Mouse (Mus musculus) heart, embryonic 14.5 days (tissue): ENCODE measurements around the gene Tnpo1. TPM values are rescaled to one million over a fixed set of nuclear protein-coding genes. Genes with fewer than 3 reads are reported as not detected.

Source experiments
- ATAC-seq: fragments of 200-750 bp; cut with Nextera tagmentation; 2 replicates; pipeline ENCODE4 v1.8.0; 2017; ENCODE audit warnings: low read depth, moderate TSS enrichment; ENCODE audit not compliant: insufficient number of reproducible peaks, insufficient read depth, low FRiP score
- H3K27ac ChIP-seq, 2 experiments: fragments of 200-500 bp in 1 of 2; fragments of 300-500 bp in 1 of 2; sonication (generic) in 1 of 2; replicated peaks in 1 of 2; 2 replicates each; pipeline ENCODE4 v1.5.1; 2012 to 2014; ENCODE audit warnings: low read depth in 2 of 2, low read length in 2 of 2, control low read depth in 1 of 2, mild to moderate bottlenecking in 1 of 2, mixed read lengths in 1 of 2; ENCODE audit not compliant: control insufficient read depth in 1 of 2, insufficient read depth in 1 of 2
- H3K27me3 ChIP-seq: fragments of 300-500 bp; sonication (generic); 2 replicates; pipeline ENCODE4 v1.6.1; 2014; ENCODE audit warnings: mild to moderate bottlenecking, low read length, control low read depth; ENCODE audit not compliant: control insufficient read depth, insufficient read depth
- H3K36me3 ChIP-seq: fragments of 300-500 bp; sonication (generic); 2 replicates; pipeline ENCODE4 v1.6.1; 2014; ENCODE audit warnings: mild to moderate bottlenecking, control low read depth, low read length, mixed read lengths; ENCODE audit not compliant: control insufficient read depth, insufficient read depth
- H3K4me1 ChIP-seq, 2 experiments: fragments of 200-500 bp in 1 of 2; fragments of 300-500 bp in 1 of 2; sonication (generic) in 1 of 2; 2 replicates each; pipeline ENCODE4 v1.6.1; 2012 to 2014; ENCODE audit warnings: low read length in 2 of 2, control low read depth in 1 of 2, mixed read lengths in 1 of 2; ENCODE audit not compliant: control insufficient read depth in 2 of 2, insufficient read depth in 2 of 2
- H3K4me2 ChIP-seq: fragments of 300-500 bp; sonication (generic); 2 replicates; pipeline ENCODE4 v1.6.1; 2014; ENCODE audit warnings: mild to moderate bottlenecking, low read length
- H3K4me3 ChIP-seq, 2 experiments: fragments of 200-500 bp in 1 of 2; fragments of 300-500 bp in 1 of 2; sonication (generic) in 1 of 2; 2 replicates each; pipeline ENCODE4 v1.5.1; 2012 to 2014; ENCODE audit warnings: low read length in 2 of 2, mild to moderate bottlenecking in 2 of 2, control low read depth in 1 of 2, low read depth in 1 of 2, moderate library complexity in 1 of 2; ENCODE audit not compliant: control insufficient read depth in 1 of 2, insufficient read depth in 1 of 2
- H3K9ac ChIP-seq: fragments of 300-500 bp; sonication (generic); 2 replicates; pipeline ENCODE4 v1.6.1; 2014; ENCODE audit warnings: mild to moderate bottlenecking, low read length
- H3K9me3 ChIP-seq: fragments of 300-500 bp; sonication (generic); 2 replicates; pipeline ENCODE4 v1.6.1; 2016; ENCODE audit warnings: low read length, control low read depth; ENCODE audit not compliant: control insufficient read depth
- WGBS: fragments of 180-500 bp; shearing (Covaris S2); extraction: QIAGEN DNeasy Blood & Tissue Kit; methylation state at CpG from one replicate; pipeline ENCODE4 v1.1.7; 2014; 5-methylcytosine and 5-hydroxymethylcytosine counted together
- polyA plus RNA-seq: library from polyadenylated mRNA; unstranded; fragments of >200 nt; fragmentation: Nextera tagmentation; extraction: Ambion mirVana; gene quantifications from 2 replicates; pipeline ENCODE4 v1.2.1, GENCODE M21; 2014

The Tnpo1 gene
- polyA plus RNA-seq, 1 experiment from 2014 or later, result 39.6 TPM

DNA sequence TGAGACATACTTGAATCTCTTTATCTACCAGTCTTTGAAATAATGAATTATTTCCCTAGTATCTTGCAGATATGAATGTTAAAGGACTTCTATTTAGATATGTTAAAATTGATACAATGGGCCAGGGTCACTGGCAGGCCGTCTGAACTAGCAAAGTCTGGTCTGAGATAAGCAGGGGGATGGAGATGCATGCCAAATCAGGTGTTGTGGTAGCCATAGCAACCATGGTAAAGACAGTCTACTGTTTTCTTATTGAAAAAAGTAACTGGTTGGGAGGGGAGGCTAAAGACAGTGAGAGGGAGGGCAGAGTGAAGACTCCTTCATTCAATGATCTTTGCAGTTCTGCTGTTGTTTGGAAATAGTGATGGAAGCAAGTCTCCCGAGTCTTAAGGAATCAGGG lies 32.0 kb upstream of the Tnpo1 start:
- ATAC-seq, result no peak
- Histone ChIP-seq H3K4me2 (no peak overlapping the region), H3K4me3 (no peak overlapping the region), H3K27ac (no peak overlapping the region), H3K4me1 (no peaks in the 10 kb centered on the region; a peak in 1 of 4 replicates), H3K36me3 (no peaks in the 10 kb centered on the region), H3K9ac (no peak overlapping the region), H3K9me3 (no peaks in the 10 kb centered on the region), H3K27me3 (no peaks in the 10 kb centered on the region)
- WGBS, result 39% methylated on average over 2 of the region's 2 CpGs

GRCm38 (mm10) chr13:98956209-98956608 lies 30.0 kb upstream of the Tnpo1 start:
- no peak overlapping the region for H3K27ac ChIP-seq
- no peak overlapping the region for H3K4me3 ChIP-seq
- H3K27me3 ChIP-seq, result no peaks in the 10 kb centered on the region
- H3K36me3 ChIP-seq, result no peaks in the 10 kb centered on the region
- no peak overlapping the region for H3K9ac ChIP-seq
- 68% methylated on average over 2 of the region's 2 CpGs for WGBS
- no peak for ATAC-seq
- H3K4me1 ChIP-seq, result no peaks in the 10 kb centered on the region; a peak in 1 of 4 replicates
- H3K4me2 ChIP-seq, result no peak overlapping the region
- no peaks in the 10 kb centered on the region for H3K9me3 ChIP-seq

DNA sequence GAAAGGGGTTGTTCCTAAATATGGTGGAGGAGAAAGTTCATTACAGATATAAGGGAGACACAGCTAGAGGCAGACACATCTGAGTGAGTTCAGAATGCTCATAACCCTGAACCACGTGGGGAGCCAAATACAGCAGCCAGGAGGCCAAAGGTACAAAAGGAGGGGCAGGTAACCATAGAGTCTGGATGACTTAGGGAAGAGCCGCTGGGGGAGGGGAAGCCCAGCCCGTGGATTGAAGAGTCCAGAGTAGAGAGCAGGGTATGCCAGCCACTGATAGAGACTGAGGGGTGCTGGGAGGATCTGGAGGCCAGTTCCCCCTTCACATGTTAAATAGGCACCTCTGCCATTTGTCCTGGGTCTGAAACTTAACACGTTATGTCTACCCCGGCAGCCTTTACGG lies 29.5 kb upstream of the Tnpo1 start:
- Histone ChIP-seq H3K9me3 (no peaks in the 10 kb centered on the region), H3K4me3 (no peak overlapping the region), H3K27ac (no peak overlapping the region), H3K4me1 (no peaks in the 10 kb centered on the region; a peak in 1 of 4 replicates), H3K9ac (no peak overlapping the region), H3K4me2 (no peak overlapping the region), H3K27me3 (no peaks in the 10 kb centered on the region), H3K36me3 (no peaks in the 10 kb centered on the region)
- WGBS, result 60% methylated on average over 6 of the region's 6 CpGs
- 0 out of 2 replicates have a peak, but pooled peaks have one; percentile 43 for ATAC-seq

DNA sequence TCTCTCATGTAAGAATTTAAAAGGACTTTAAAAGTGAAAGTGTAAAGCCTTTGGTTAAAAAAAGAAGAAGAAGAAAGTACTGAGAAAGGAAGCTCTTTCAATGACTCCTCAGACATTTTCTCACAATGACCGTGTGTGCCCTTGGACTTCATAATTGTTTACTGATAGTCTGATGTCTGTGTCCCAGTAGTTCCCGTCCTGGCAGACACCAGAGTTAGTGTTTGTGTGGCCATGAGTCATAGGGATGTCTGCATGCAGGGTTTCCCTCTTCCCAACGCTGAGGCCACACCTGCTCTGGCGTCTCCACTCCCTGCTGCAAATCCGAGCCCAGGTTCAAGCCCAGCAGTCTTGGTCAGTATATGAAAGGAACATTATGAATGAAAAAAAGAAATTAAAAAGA lies 29.0 kb upstream of the Tnpo1 start:
- ATAC-seq, result no peak
- Histone ChIP-seq H3K9ac (no peak overlapping the region), H3K4me1 (no peaks in the 10 kb centered on the region; a peak in 1 of 4 replicates), H3K4me3 (no peak overlapping the region), H3K36me3 (no peaks in the 10 kb centered on the region), H3K27ac (no peak overlapping the region), H3K27me3 (no peaks in the 10 kb centered on the region), H3K9me3 (no peaks in the 10 kb centered on the region), H3K4me2 (no peak overlapping the region)
- 29% methylated on average over 5 of the region's 5 CpGs for WGBS

DNA sequence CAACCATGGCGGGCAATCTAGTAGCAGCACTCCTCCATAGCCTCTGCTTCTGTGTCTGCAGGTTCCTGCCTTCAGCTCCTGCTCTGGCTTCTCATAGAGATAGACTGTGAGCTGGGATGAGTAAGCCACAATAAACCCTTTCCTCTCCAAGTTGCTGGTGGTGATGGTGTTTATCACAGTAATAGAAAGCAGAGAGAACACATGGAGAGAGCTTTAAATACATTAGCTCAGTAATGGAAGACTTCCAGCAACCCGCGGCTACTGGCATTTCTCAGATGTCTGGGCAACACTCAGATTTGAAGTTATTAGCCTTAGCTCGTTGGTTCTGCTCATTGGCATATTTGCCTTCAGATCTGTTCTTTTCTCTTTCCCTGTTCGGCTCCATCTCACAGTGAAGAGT lies 27.6 kb upstream of the Tnpo1 start:
- no peaks in the 10 kb centered on the region for H3K9me3 ChIP-seq
- H3K4me1 ChIP-seq, result no peaks in the 10 kb centered on the region; a peak in 1 of 4 replicates
- H3K36me3 ChIP-seq, result no peaks in the 10 kb centered on the region
- 76% methylated on average over 5 of the region's 5 CpGs for WGBS
- H3K9ac ChIP-seq, result no peak overlapping the region
- H3K4me3 ChIP-seq, result no peak overlapping the region
- ATAC-seq, result no peak
- no peaks in the 10 kb centered on the region for H3K27me3 ChIP-seq
- H3K4me2 ChIP-seq, result no peak overlapping the region
- no peak overlapping the region for H3K27ac ChIP-seq

DNA sequence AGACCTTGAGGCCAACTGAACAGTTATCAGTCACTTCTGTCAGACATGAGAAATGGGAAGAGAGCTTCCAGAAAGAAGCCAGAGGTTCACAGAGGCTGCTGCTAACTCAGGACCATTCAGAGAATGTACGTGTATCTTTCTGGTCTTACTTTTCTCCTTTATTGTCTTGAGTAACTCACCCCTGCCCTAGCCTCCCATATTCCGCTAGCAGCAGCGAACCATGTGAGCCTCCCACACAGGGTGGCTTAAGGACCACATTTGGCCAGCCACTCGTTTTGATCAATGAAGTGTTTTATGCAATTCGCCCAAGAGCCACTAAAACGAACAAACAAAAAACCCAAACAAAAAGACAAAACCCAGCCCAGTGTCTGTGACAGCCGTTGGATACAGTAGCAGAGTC lies 25.8 kb upstream of the Tnpo1 start:
- H3K27me3 ChIP-seq, result no peaks in the 10 kb centered on the region
- 79% methylated on average over 7 of the region's 7 CpGs for WGBS
- H3K4me1 ChIP-seq, result no peaks in the 10 kb centered on the region; a peak in 1 of 4 replicates
- no peak for ATAC-seq
- no peak overlapping the region for H3K4me3 ChIP-seq
- H3K36me3 ChIP-seq, result no peaks in the 10 kb centered on the region
- H3K4me2 ChIP-seq, result no peak overlapping the region
- H3K9me3 ChIP-seq, result no peaks in the 10 kb centered on the region
- H3K27ac ChIP-seq, result no peak overlapping the region
- H3K9ac ChIP-seq, result no peak overlapping the region

GRCm38 (mm10) chr13:98948146-98948545 lies 22.0 kb upstream of the Tnpo1 start:
- Histone ChIP-seq H3K36me3 (no peaks in the 10 kb centered on the region), H3K9me3 (no peaks in the 10 kb centered on the region), H3K4me3 (no peak overlapping the region), H3K4me2 (no peak overlapping the region), H3K27me3 (no peaks in the 10 kb centered on the region), H3K9ac (no peak overlapping the region), H3K27ac (no peak overlapping the region), H3K4me1 (no peaks in the 10 kb centered on the region)
- WGBS, result 71% methylated on average over 4 of the region's 4 CpGs
- ATAC-seq, result no peak

DNA sequence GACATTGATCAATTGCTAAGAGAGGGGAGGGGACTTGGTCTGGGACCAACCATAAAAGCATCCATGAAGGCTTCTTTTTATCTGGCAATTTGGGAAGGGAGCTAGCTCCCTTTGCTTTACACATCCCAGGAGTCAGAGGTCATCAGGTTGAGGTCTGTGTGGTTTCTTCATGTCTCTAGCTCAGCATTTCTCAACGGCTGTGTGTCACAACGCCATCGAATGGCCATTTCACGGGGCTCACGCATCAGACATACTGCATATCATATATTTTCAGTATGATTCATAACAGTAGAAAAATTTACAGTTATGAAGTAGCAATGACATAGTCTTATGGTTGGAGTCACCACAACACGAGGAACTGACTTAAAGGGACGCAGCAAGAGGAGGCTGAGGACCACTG lies 20.2 kb upstream of the Tnpo1 start:
- Histone ChIP-seq H3K4me1 (no peaks in the 10 kb centered on the region), H3K4me2 (no peak overlapping the region), H3K9me3 (no peaks in the 10 kb centered on the region), H3K27ac (no peak overlapping the region), H3K36me3 (no peaks in the 10 kb centered on the region), H3K9ac (no peak overlapping the region), H3K27me3 (no peaks in the 10 kb centered on the region), H3K4me3 (no peak overlapping the region)
- ATAC-seq, result no peak
- 89% methylated on average over 7 of the region's 7 CpGs for WGBS
